Mouse (Mus musculus): ENCODE results near the gene Dtx3.

- TF ChIP-seq POLR2A (IDR thresholded peaks at IDR 0.05; ENCODE audit: insufficient read depth, low read depth, low read length) (no peak), CTCF (IDR thresholded peaks at IDR 0.05; ENCODE audit: insufficient read depth, low read depth, low read length) (no peak)
Observed at GRCm38 (mm10) chr10:127154652-127155051, 40.9 kb downstream of the Dtx3 start.

All from olfactory bulb, adult 2 months (tissue).